8 mouse cellular contexts compared by ENCODE assay signal in the genomic region with DNA sequence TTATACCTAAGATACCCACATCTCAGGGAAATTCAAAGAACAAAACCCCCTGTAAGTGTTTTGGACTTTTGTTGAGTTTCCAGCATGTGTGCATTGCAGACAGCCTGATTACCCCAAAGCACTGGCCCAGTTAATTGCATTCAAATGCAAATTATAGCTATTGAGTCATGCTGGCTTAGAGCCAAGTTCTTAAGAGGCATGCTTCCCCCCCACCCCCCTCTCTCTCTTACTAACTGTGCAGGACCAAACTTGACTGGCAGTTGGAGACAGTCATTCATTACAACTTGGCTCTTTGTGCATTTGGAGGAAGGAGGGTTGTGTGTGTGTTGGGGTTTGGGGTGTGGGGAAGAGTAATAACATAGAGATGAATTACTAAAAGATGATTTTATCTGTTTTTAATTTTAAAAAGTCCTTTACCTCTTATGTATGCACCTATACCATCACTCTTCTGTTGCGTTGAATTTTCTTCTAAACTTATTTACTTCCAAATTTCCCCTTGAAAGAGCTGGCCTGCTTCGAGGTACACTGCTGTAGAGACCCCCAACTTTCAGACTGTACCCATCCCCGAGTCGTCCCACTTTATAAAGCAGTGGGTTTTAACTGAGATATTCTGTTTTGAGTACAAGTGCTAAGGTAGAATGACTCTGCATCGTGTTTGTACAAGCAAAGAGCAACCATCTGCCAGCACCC. TPM values are rescaled to one million over a fixed set of nuclear protein-coding genes. Genes with fewer than 3 reads are reported as not detected.
A peak's percentile ranks its signal among the peaks of the same experiment; 100 is the strongest.
DNase-seq lines count a peak whose midpoint lies in the region; ATAC-seq and TF ChIP-seq lines count a peak whose summit lies in the region.
"Had no signal": no experiment of that assay in that cellular context is flagged by ENCODE, and none has a peak within 500 bp of the region (broad histone marks: within the 10 kb centered on the region; RNA-seq: fewer than 3 reads in every experiment).

No protein-coding gene starts in this region.

- H3K36me3 ChIP-seq in stomach, embryonic 14.5 days (ENCODE audit: control insufficient read depth, insufficient read depth, low read length): no peaks in the 10 kb centered on the region
- H3K36me3 ChIP-seq in stomach, postnatal 0 days (ENCODE audit: control insufficient read depth, insufficient read depth, low read length): no peaks in the 10 kb centered on the region
- H3K36me3 ChIP-seq in forebrain, embryonic 12.5 days (replicated peaks): no peaks in the 10 kb centered on the region

- no peak overlapping the region for H3K9ac ChIP-seq in stomach, embryonic 14.5 days (replicated peaks; ENCODE audit: low read depth, low read length)
- H3K9ac ChIP-seq in stomach, postnatal 0 days (ENCODE audit: low read length): no peak overlapping the region
- H3K9ac ChIP-seq in forebrain, embryonic 12.5 days: 0 out of 2 replicates have a peak overlapping the region, but pooled peaks have one; percentile 21

- H3K27me3 ChIP-seq in stomach, embryonic 14.5 days (ENCODE audit: control insufficient read depth, insufficient read depth, low read length): no peaks in the 10 kb centered on the region
- H3K27me3 ChIP-seq in stomach, postnatal 0 days (ENCODE audit: control insufficient read depth, insufficient read depth, low read length): no peaks in the 10 kb centered on the region
- H3K27me3 ChIP-seq in forebrain, embryonic 12.5 days: no peaks in the 10 kb centered on the region
- H3K27me3 ChIP-seq: Patski had no signal

- DNase-seq in stomach, postnatal 0 days (ENCODE audit: low spot score): no peak
- peak; percentile 75 for DNase-seq in mesoderm, embryonic 11.5 days (ENCODE audit: low read depth, low spot score)
- DNase-seq in T-cell, adult 2 months (ENCODE audit: low spot score): no peak
- no peak for DNase-seq in cerebellum, adult 9-11 months
- DNase-seq in cerebellum, postnatal 14 days: no peak

- H3K9me3 ChIP-seq in stomach, embryonic 14.5 days (ENCODE audit: control insufficient read depth, low read depth, low read length): no peaks in the 10 kb centered on the region
- H3K9me3 ChIP-seq in stomach, postnatal 0 days (ENCODE audit: control insufficient read depth, low read length): no peaks in the 10 kb centered on the region
- H3K9me3 ChIP-seq in forebrain, embryonic 12.5 days: 0 out of 2 replicates have a peak, but pooled peaks cover 5% of the 10 kb centered on the region

- no peak overlapping the region for H3K4me2 ChIP-seq in stomach, embryonic 14.5 days (replicated peaks; ENCODE audit: low read depth, low read length)
- H3K4me2 ChIP-seq in stomach, postnatal 0 days (replicated peaks; ENCODE audit: low read depth): no peak overlapping the region
- H3K4me2 ChIP-seq in forebrain, embryonic 12.5 days: no peak overlapping the region

- 55% methylated on average over 5 of the region's 5 CpGs for WGBS in stomach, embryonic 14.5 days
- WGBS in stomach, postnatal 0 days: 50% methylated on average over 5 of the region's 5 CpGs
- WGBS in forebrain, embryonic 12.5 days: 26% methylated on average over 5 of the region's 5 CpGs

- H3K27ac ChIP-seq in stomach, embryonic 14.5 days (ENCODE audit: low read length): no peak overlapping the region
- H3K27ac ChIP-seq in stomach, postnatal 0 days (replicated peaks): no peak overlapping the region
- peak overlapping the region; percentile 84 for H3K27ac ChIP-seq in forebrain, embryonic 12.5 days

- no peaks in the 10 kb centered on the region for H3K4me1 ChIP-seq in stomach, embryonic 14.5 days (ENCODE audit: control insufficient read depth, insufficient read depth, low read length)
- no peaks in the 10 kb centered on the region for H3K4me1 ChIP-seq in stomach, postnatal 0 days (replicated peaks; ENCODE audit: control insufficient read depth, insufficient read depth)
- H3K4me1 ChIP-seq in forebrain, embryonic 12.5 days: peaks cover 47% of the 10 kb centered on the region

- no peak for TF ChIP-seq CTCF in stomach, postnatal 0 days (IDR thresholded peaks at IDR 0.05; ENCODE audit: low read depth)

- 0 out of 2 replicates have a peak, but pooled peaks have one; percentile 33 for ATAC-seq in stomach, embryonic 14.5 days (ENCODE audit: insufficient number of reproducible peaks, insufficient read depth, low FRiP score, low read depth)
- ATAC-seq in stomach, postnatal 0 days (ENCODE audit: low FRiP score, low TSS enrichment): no peak
- peak; percentile 93 for ATAC-seq in forebrain, embryonic 12.5 days (ENCODE audit: low FRiP score)
- ATAC-seq: Patski had no signal

- TF ChIP-seq EP300 in stomach, postnatal 0 days (optimal IDR thresholded peaks at IDR 0.05): no peak

- H3K4me3 ChIP-seq in stomach, embryonic 14.5 days (ENCODE audit: low read depth, low read length): no peak overlapping the region
- H3K4me3 ChIP-seq in stomach, postnatal 0 days (ENCODE audit: low read depth, low read length): no peak overlapping the region
- H3K4me3 ChIP-seq in forebrain, embryonic 12.5 days (replicated peaks): no peak overlapping the region

RNA-seq across cellular contexts. Expression of a gene that starts 6.6 kb away (rescaled TPM):
- 23.3 and 25.9 TPM in 2 replicates for polyA plus RNA-seq in stomach, embryonic 14.5 days (2014; fragmentation: Nextera tagmentation; extraction: Ambion mirVana)
- 17.2 and 18.2 TPM in 2 replicates for polyA plus RNA-seq in stomach, postnatal 0 days (2015; fragmentation: Nextera tagmentation; extraction: Ambion mirVana)
- polyA plus RNA-seq in forebrain, embryonic 12.5 days (2016; fragmentation: Nextera tagmentation; extraction: Ambion mirVana): 49.5 and 49.6 TPM in 2 replicates
